Mouse (Mus musculus) cortical plate, adult 2 months (tissue): ENCODE results near the gene Tagap.

Experiments
- CTCF ChIP-seq: fragments of 200-500 bp; IDR thresholded peaks from 2 replicates; pipeline ENCODE4 v1.5.1; 2011; ENCODE audit warnings: mild to moderate bottlenecking, control low read depth, low read length; ENCODE audit not compliant: insufficient read depth; ENCODE audit errors: extremely low read depth
- POLR2A ChIP-seq: fragments of 200-500 bp; IDR thresholded peaks from 2 replicates; pipeline ENCODE4 v1.6.1; 2011; ENCODE audit warnings: mild to moderate bottlenecking, low read length, control low read depth; ENCODE audit not compliant: insufficient read depth; ENCODE audit errors: extremely low read depth

DNA sequence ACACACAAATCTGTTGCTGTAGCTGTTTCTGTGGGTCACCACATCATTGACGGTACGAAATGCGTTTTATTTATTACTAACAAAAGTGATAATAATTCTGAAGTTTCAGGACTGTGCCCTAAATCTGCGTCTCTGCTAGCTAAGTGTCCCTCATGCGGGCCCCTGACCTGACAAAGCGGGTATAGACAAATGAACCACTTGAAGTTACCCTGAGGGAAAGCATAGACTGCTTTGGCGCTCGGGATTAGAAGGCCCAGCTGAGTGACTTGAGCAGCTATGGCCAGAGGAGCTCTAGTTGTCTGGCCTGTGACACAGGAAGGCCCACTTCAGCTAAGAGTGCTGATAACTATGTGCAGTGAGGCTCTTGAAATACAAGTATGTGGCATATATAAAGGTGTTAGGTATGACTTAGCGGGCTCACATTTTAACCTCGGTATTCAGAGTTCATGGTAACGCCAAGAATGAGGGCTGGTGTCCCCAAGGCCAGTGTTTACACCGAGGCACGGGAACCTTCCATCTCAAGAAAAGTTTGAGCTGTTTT, 1.5 kb upstream of the Tagap start:
- TF ChIP-seq CTCF (no peak), POLR2A (no peak)
